Mouse (Mus musculus) kidney, postnatal 25 days (tissue): ENCODE measurements around the gene Gm19684.
"Not testable (repeated sequence)": the region's sequence is repeated elsewhere in the genome, so short reads cannot be mapped to it uniquely, and the experiment has no call there.

Experiments
- DNase-seq, 2 experiments: peaks; one replicate each; pipeline ENCODE4 v3.0.0; 2021; ENCODE audit warnings: mixed read lengths in 2 of 2

The Gm19684 gene

GRCm38 (mm10) chr17:36131516-36132265, 10.2 kb downstream of the Gm19684 start:
- DNase-seq, result no peak

- DNase-seq, result not testable (repeated sequence)
Measured at GRCm38 (mm10) chr17:36135421-36136231, 14.1 kb downstream of the Gm19684 start.

- not testable (repeated sequence) for DNase-seq
Measured at GRCm38 (mm10) chr17:36136299-36136848, 14.9 kb downstream of the Gm19684 start.

GRCm38 (mm10) chr17:36145111-36145860, 23.8 kb downstream of the Gm19684 start:
- peak in 1 of 2 experiments; percentile 38 for DNase-seq

GRCm38 (mm10) chr17:36145861-36146156, 24.3 kb downstream of the Gm19684 start:
- DNase-seq, result not testable (repeated sequence)

- DNase-seq, result not testable (repeated sequence)
Measured at GRCm38 (mm10) chr17:36146937-36147336, 25.5 kb downstream of the Gm19684 start.

DNA sequence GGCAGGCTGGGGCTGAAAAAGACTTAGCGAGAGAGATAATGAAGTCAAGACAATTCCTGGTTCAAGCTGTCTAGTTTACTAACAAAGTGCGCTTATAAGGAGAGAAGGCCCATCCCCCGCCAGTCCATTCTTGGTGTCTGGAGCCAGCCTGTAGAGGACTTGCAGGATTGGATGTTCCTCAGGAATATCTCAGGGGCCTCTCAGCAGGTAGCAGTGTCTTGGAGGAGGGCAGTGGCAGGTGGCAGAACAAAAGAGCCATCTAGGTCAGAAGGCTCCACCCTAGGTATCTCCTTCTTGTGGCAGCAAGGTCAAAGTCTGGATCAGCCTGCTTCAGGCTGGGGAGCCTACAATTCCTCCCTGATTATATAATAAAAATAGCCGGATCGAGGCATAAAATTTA, 27.0 kb downstream of the Gm19684 start:
- not testable (repeated sequence) for DNase-seq

DNA sequence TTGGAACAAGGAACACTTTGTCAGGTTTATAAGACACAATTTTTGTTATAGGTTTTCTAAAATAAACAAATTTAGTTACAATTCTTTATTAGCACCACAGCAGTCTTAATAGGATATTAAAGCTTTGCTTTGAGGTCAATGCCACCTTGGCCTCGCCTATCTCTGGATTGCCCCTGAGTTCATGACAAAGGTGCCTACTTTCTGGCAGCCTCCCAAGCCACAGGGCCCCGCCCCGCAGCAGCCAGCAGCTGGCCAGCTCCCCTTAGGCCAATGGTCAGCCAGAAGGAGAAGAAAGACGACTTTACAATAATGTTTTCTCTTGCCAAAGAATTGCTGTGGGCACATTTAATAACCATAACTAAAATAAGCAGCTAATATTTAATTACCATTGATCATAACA, 29.7 kb downstream of the Gm19684 start:
- DNase-seq, result not testable (repeated sequence)

DNA sequence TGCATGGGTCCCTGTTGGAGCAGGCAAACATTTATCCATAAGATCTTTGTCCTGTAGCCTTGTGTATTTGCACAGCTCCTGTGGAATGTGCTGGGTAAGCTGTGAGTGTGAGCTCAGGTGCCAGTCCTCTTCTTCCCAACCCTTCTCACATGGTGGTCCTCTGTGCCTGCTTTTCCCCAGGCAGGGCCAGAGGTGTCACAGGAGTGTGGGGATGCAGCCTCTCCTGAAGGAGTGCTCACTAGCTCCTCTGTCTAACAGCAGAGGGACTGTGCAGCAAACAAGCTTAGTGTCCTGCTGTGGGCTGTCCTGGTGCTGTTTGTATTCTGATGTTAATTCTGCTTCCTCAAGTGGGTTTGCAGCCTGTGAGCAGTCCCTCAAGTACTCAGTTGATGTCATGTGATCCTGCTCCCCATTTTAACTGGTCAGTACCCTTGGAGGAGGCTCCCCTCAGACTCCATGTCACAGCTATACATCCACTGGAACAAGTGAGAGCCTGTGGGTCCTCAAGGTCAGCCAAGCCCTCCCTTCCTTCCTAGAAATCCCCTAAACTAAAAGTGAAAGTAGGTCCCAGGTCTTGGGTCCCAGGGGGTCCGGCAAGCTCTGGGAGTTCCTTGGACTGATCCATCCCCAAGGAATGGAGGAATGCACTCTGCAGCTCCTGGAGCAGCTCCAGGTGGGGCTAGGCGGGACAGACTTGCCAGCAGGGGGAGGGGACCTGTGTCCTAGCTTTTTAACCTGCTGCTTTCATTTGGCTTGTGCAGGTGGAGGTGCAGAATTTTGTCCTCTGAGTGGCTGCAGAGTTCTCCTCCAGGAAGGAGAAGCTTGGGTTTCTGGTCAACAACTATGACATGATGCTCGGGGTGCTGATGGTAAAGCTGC, 33.0 kb downstream of the Gm19684 start:
- no peak for DNase-seq

DNA sequence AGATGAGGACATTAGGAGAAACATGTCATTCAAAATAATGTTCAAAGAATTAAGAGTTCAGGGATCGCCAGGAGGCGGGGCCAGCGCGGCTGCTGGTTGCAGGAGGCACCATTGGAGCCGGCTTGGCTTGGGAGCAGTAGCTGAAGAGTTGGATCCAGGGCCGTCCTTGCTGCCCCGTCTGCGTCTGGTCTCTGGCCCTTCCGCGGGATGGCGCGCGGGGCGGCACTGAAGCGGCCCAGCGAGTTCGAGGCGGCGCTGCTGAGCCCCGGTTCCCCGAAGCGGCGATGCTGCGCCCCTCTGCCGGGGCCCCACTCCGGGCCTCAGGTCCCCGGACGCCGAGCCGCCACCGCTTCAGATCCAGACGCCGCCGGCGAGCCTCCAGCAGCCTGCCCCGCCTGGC, 36.3 kb downstream of the Gm19684 start:
- DNase-seq, result peak in 1 of 2 experiments; percentile 10

DNA sequence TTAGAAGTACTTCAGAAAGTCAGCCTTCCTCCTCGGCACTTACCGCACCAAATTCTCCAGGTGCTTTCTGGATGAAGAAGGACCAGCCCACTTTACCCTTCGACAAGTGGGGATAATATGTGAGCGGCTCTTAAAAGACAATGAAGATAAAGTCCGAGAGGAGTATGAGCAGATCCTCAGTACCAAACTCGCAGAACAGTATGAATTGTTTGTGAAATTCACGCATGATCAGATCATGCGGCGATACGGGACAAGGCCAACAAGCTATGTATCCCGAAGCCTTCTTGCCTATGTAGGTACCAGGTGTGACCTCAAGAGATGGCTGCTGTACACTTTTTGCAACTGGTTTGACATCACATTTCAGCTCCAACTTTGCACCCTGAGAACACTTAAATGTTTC, 36.8 kb downstream of the Gm19684 start:
- not testable (repeated sequence) for DNase-seq

DNA sequence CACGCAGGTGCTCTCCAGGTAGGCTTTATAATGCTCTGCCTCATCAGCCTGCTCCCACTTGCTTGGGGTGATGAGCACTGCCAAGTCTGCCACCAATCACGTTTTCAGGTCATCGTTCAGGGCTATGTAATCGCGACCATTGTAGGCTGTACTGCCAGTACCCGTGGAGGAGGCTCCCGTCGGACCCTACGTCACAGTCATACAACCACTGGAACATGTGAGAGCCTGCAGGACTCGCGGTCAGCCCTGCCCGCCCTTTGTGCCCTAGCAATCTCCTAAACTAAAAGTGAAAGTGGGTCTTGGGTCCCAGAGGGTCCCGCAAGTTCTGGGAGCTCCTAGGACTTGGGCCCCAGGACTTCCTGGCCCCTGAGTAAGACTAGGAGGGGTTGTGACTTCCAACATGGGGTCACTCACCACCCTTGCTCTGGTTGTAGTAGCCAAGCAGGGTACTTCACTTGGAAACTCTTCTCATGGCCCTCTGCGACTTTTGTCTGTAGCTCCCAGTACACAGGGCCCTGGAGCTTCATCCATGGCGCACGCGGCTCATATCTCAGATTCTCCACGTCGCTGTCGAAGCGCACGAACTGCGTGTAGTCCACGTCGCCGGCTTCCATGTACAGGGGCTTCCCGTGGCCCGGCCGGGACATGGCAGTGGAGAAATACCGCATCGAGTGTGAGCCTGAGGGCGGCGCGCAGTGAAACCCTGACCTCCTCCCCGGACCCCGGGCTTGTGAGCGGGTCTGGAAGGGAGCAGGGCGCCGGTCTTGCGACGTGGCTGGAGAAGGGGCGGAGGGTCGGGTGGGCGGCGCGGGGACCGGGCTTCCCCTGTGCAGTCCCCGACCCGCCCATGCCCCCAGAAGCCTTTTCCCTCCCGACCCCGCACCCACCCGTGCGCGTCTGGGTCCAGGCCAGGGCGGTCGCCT, 39.9 kb downstream of the Gm19684 start:
- DNase-seq, result no peak

- not testable (repeated sequence) for DNase-seq
Measured at GRCm38 (mm10) chr17:36166901-36167300, 45.4 kb downstream of the Gm19684 start.

DNA sequence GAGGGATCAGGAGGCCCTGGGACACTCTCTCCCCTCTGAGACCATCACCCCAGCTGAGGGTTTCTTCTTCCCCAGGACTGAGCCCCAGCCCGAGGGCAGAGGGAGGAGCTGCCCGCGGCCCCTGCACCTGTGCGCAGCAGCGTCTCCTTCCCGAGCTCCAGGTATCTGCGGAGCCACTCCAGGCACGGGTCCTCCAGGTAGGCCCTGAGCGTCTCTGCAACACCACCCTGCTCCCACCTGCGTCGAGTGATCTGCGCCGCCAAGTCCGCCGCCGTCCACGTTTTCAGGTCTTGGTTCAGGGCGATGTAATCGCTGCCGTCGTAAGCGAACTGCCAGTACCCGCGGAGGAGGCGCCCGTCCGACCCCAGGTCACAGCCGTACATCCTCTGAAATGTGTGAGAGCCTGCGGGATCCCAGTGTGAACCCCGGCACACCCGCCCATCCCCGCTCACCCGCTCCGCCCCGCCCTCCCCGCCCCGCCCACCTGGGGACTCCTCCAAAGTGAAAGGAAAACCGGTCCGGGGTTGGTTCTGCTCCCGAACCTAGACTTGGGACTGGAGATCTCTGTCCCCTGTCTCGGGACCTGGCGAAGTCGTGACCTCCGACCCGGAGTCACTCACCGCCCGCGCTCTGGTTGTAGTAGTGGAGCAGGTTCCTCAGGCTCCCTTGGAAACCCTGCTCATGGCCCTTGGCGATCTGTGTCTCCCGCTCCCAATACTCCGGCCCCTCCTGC, 46.0 kb downstream of the Gm19684 start:
- peak in 1 of 2 experiments; percentile 3 for DNase-seq

GRCm38 (mm10) chr17:36168039-36168652, 46.7 kb downstream of the Gm19684 start, which contains the start of gene Gm8909:
Gene Gm8909, minus strand, starts transcription at chr17:36168537.
- peak; percentile 5 to 44 for DNase-seq

GRCm38 (mm10) chr17:36169094-36169493, 47.6 kb downstream of the Gm19684 start:
- not testable (repeated sequence) for DNase-seq

- no peak for DNase-seq
Measured at GRCm38 (mm10) chr17:36169753-36170152, 48.3 kb downstream of the Gm19684 start.

DNA sequence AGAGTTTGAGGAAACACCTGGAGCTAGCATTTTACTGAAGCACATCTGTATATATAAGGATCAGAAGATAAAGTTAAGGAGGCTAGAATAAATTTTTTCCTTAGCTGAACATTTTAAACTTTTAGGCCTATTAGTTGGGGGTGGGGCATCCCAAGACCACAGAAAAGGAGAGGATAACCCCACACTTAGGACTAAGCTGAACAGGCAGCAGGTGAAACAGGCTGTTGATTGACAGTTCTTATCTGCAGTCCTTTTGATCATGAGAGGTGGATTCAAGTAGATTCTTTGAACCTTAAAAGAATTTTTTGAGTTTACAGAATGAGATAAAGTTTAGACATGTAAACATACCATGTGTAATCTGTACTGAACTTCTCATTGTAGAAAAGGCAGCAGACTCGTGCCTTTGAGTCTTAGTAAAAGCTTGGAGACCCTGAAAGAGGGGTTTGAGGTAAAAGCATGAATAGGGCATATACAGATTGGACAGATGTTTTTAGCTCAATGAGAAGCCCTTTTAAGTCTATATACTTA, 48.9 kb downstream of the Gm19684 start:
- DNase-seq, result no peak

DNA sequence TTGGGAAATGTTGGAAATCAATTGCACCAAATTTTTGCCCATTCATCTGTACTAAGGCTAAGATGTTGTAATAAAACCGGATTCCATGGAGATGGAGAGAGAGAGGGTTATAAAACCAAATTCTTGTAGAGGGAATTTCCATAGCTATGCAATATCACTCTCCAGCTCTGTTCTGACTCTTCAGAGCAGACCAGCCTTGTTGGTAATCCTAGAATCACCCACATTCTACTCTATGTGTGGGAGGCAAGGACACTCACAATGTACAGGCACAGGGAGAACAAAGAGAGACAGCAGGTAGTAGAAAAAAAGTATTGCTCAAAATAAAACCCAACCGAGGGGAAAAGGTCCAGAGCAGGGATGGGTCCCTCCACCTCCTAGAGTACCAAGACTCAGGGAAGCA, 54.7 kb downstream of the Gm19684 start:
- DNase-seq, result not testable (repeated sequence)
